Mouse (Mus musculus): ENCODE data around the gene Cdhr4. TPM values are rescaled to one million over a fixed set of nuclear protein-coding genes. Genes with fewer than 3 reads are reported as not detected.
"Not testable (repeated sequence)": the region's sequence is repeated elsewhere in the genome, so short reads cannot be mapped to it uniquely, and the experiment has no call there.

Gene Cdhr4
- polyA plus RNA-seq, 1 experiment from 2014 or later = 1.5 TPM

GRCm38 (mm10) chr9:107994464-107994863 is 2.2 kb downstream of the Cdhr4 start:
- Histone ChIP-seq H3K9ac (replicated peaks) (no peak overlapping the region), H3K27ac (replicated peaks) (no peak overlapping the region), H3K4me3 (replicated peaks) (no peak overlapping the region), H3K9me3 (replicated peaks) (no peaks in the 10 kb centered on the region), H3K4me1 (no peaks in the 10 kb centered on the region), H3K4me2 (no peak overlapping the region), H3K27me3 (replicated peaks) (no peaks in the 10 kb centered on the region), H3K36me3 (no peaks in the 10 kb centered on the region)
- 76% methylated on average over 2 of the region's 2 CpGs for WGBS
- ATAC-seq (ENCODE audit: low FRiP score) = no peak

- no peak for ATAC-seq (ENCODE audit: low FRiP score)
- Histone ChIP-seq H3K4me3 (replicated peaks) (no peak overlapping the region), H3K27ac (replicated peaks) (no peak overlapping the region), H3K9me3 (replicated peaks) (no peaks in the 10 kb centered on the region), H3K27me3 (replicated peaks) (no peaks in the 10 kb centered on the region), H3K4me1 (no peaks in the 10 kb centered on the region), H3K9ac (replicated peaks) (no peak overlapping the region), H3K36me3 (no peaks in the 10 kb centered on the region), H3K4me2 (no peak overlapping the region)
- WGBS = 92% methylated on average over 21 of the region's 21 CpGs
Observed at GRCm38 (mm10) chr9:107995513-107995912, 3.2 kb downstream of the Cdhr4 start.

- 95% methylated on average over 5 of the region's 5 CpGs for WGBS
- H3K4me1 ChIP-seq = no peaks in the 10 kb centered on the region
- no peak for ATAC-seq (ENCODE audit: low FRiP score)
Observed at GRCm38 (mm10) chr9:107996049-107996448, 3.8 kb downstream of the Cdhr4 start, which contains the start of gene Gm20662. TSS of gene Gm20662 (plus strand) at chr9:107996349.

DNA sequence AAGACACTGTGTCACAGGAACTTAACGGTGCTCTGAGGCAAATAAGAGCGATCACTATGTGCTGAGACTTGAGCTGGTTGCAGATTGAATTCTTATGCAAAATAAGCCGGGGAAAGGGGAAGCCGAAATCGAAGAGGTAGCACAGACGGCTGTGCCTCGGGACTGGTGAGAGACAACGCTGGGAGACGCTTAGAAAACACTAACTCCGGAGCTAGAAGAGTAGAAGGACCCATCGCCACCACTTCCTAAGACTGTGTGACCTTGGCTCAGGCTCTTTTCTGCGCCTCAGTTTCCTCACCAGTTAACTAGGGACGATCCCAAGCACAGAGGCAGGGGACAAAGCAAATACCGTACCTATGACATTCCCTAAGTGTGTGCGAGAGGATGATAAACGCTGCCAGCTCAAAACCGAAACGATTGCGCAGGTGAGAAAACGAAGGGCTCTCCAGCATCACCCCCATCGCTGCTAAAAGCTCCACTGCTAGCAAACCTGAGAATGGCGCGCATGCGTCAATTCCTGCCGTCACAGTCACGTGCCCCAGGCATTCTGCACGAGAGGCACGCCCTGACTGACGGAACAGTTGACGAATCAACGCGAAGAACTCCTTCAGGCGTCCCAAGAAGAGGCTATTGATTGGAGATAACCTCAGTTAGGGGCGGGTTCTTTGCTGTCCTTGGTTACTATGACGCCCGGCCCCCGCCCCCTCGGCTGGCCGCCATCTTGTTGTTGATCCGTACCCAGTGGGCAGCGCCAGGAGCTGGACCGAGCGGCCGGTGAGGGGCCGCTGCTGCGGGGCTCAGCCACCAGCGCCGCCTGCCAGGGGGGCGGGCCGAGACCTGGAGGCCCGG is 9.8 kb downstream of the Cdhr4 start, which contains the start of gene Ip6k1:
Ip6k1 (plus strand) TSS at position 580 of the 849 bp plus-strand sequence.
- peak; percentile 99 for ATAC-seq (ENCODE audit: low FRiP score)
- WGBS = under 1% methylated on average over 51 of the region's 51 CpGs

More at GRCm38 (mm10) chr9:107996049-107996448, 3.8 kb downstream of the Cdhr4 start, which contains the start of gene Gm20662:
- H3K4me2 ChIP-seq = no peak within 1 kb of the TSS
- H3K27ac ChIP-seq (replicated peaks) = no peak within 1 kb of the TSS
- H3K4me3 ChIP-seq (replicated peaks) = no peak within 1 kb of the TSS
- H3K9me3 ChIP-seq (replicated peaks) = no peaks in the 10 kb centered on the region
- no peak within 1 kb of the TSS for H3K9ac ChIP-seq (replicated peaks)
- no peaks in the 10 kb centered on the region for H3K27me3 ChIP-seq (replicated peaks)
- H3K36me3 ChIP-seq = no peaks in the 10 kb centered on the region

DNA sequence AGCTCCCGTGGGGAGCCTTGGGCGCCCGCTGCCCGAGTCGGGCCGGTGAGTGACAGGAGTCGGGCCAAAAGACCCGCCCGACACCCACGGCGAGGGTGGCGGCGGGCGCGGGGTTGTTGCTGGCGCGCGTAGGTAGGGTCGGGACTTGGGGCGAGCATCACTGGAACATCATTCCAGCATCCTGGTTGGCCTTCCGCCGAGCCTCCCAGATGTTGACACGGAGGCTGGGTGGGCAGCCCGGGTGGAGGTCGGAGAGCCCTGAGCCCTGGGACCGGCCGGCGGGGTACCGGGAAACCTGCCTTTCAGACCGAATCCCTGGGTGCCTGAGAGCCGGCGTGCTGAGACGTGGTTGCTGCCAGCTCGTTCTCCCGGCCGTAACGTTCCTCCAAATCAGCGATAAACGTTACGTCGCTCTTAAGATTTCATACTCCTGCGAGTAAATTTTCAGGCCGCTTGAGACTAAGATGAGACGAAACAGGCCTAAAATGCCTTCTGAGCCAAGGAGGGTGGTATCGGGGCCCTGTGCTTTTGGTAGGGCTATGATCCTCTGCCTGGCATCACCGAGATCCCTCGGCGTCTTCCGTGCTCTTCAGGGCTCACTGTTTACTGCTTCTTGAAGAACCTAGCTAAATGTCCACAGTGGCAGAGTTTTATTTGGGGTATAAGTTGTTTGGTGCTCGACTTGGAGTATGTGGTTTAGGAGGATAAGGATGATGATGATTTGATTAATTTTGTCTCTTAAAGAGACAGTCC is 10.7 kb downstream of the Cdhr4 start:
- no peaks in the 10 kb centered on the region for H3K9me3 ChIP-seq (replicated peaks)
- peak; percentile 40 for ATAC-seq (ENCODE audit: low FRiP score)
- peak overlapping the region; percentile 94 for H3K27ac ChIP-seq (replicated peaks)
- H3K27me3 ChIP-seq (replicated peaks) = no peaks in the 10 kb centered on the region
- H3K9ac ChIP-seq (replicated peaks) = peak overlapping the region; percentile 92
- H3K4me3 ChIP-seq (replicated peaks) = peak overlapping the region; percentile 69
- under 1% methylated on average over 50 of the region's 50 CpGs for WGBS
- H3K4me2 ChIP-seq = peak overlapping the region; percentile 81
- H3K4me1 ChIP-seq = peaks cover 30% of the 10 kb centered on the region
- no peaks in the 10 kb centered on the region; the same call in 1 of the 2 replicates for H3K36me3 ChIP-seq

More for the DNA sequence above, 9.8 kb downstream of the Cdhr4 start, which contains the start of gene Ip6k1:
- peak within 1 kb of the TSS; percentile 69 for H3K4me3 ChIP-seq (replicated peaks)
- no peaks in the 10 kb centered on the region for H3K27me3 ChIP-seq (replicated peaks)
- no peaks in the 10 kb centered on the region for H3K9me3 ChIP-seq (replicated peaks)
- H3K9ac ChIP-seq (replicated peaks) = peak within 1 kb of the TSS; percentile 92
- H3K27ac ChIP-seq (replicated peaks) = peak within 1 kb of the TSS; percentile 94
- H3K4me2 ChIP-seq = peak within 1 kb of the TSS; percentile 81
- H3K36me3 ChIP-seq = no peaks in the 10 kb centered on the region; the same call in 1 of the 2 replicates
- peaks cover 29% of the 10 kb centered on the region for H3K4me1 ChIP-seq

GRCm38 (mm10) chr9:108003531-108003890 is 11.2 kb downstream of the Cdhr4 start:
- no peak for ATAC-seq (ENCODE audit: low FRiP score)
- Histone ChIP-seq H3K4me2 (peak overlapping the region; percentile 81), H3K36me3 (no peaks in the 10 kb centered on the region; the same call in 1 of the 2 replicates), H3K9me3 (replicated peaks) (no peaks in the 10 kb centered on the region), H3K27ac (replicated peaks) (peak overlapping the region; percentile 94), H3K27me3 (replicated peaks) (no peaks in the 10 kb centered on the region), H3K4me3 (replicated peaks) (peak overlapping the region; percentile 69), H3K9ac (replicated peaks) (peak overlapping the region; percentile 92), H3K4me1 (peaks cover 35% of the 10 kb centered on the region)
- WGBS = 9% methylated on average over 8 of the region's 8 CpGs

DNA sequence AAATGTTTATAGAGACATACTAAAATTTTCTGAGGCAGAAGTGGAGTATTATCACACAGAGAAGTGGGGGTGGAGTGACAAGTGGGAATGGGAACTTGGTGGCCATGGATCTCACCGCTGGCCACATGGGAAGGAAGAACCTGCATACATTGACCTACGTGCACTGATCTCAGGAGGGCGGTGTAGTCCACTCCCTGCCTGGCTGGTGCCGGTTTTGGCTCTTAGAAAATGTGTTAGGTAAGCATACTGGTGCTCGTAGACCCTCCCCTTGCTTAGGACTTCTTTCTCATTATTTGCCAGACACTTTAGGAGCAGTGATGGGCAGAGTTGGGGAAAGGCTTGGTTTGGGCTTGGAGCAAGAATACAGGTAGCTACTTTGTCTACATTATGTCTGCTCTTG is 15.7 kb downstream of the Cdhr4 start:
- H3K4me2 ChIP-seq = no peak overlapping the region
- no peaks in the 10 kb centered on the region for H3K27me3 ChIP-seq (replicated peaks)
- no peak overlapping the region for H3K27ac ChIP-seq (replicated peaks)
- no peak overlapping the region for H3K4me3 ChIP-seq (replicated peaks)
- 88% methylated on average over 5 of the region's 5 CpGs for WGBS
- H3K9me3 ChIP-seq (replicated peaks) = no peaks in the 10 kb centered on the region
- H3K36me3 ChIP-seq = no peaks in the 10 kb centered on the region; the same call in 1 of the 2 replicates
- peaks cover 32% of the 10 kb centered on the region for H3K4me1 ChIP-seq
- no peak for ATAC-seq (ENCODE audit: low FRiP score)
- H3K9ac ChIP-seq (replicated peaks) = no peak overlapping the region

- H3K4me2 ChIP-seq = no peak overlapping the region
- H3K9me3 ChIP-seq (replicated peaks) = no peaks in the 10 kb centered on the region
- no peak for ATAC-seq (ENCODE audit: low FRiP score)
- H3K9ac ChIP-seq (replicated peaks) = no peak overlapping the region
- H3K27ac ChIP-seq (replicated peaks) = no peak overlapping the region
- H3K4me3 ChIP-seq (replicated peaks) = no peak overlapping the region
- no peaks in the 10 kb centered on the region for H3K27me3 ChIP-seq (replicated peaks)
- H3K4me1 ChIP-seq = peaks cover 12% of the 10 kb centered on the region
- no peaks in the 10 kb centered on the region for H3K36me3 ChIP-seq
Observed at GRCm38 (mm10) chr9:108010385-108010784, 18.1 kb downstream of the Cdhr4 start.

DNA sequence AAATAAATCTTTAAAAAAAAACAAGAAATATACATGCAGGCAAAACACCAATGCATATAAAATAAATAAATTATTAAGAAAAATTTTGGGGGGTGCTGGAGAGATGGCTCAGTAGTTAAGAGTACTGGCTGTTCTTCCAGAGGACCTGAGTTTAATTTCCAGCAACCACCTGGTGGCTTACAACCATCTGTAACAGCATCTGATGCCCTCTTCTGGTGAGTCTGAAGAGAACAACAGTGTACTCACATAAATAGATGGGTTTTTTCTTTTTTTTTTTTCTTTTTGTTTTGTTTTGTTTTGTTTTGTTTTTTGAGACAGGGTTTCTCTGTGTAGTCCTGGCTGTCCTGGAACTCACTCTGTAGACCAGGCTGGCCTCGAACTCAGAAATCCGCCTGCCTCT is 21.3 kb downstream of the Cdhr4 start:
- not testable (repeated sequence) for H3K9me3 ChIP-seq (replicated peaks); H3K4me2 ChIP-seq; ATAC-seq (ENCODE audit: low FRiP score); H3K4me3 ChIP-seq (replicated peaks); H3K9ac ChIP-seq (replicated peaks); H3K27me3 ChIP-seq (replicated peaks); H3K4me1 ChIP-seq; H3K27ac ChIP-seq (replicated peaks); H3K36me3 ChIP-seq
- 98% methylated on average over 2 of the region's 2 CpGs for WGBS

DNA sequence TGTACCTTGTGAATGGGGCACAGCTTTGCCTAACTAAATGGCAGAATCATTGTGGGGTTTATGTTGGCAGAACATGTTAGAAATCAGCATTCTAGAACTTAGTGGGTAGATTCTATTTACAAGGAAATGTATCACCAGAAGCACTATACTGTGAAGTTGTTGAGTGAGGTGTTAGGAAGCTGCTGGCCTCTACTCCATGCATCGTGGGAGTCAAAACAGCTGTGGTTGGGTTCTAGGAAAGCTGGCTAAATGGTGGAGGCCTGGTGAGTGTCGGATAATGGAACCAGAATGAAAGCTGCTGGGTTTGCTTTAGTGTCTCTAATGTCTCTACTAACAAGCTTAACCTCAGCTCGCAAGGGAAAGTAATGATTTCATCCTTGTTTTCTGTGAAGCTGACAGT is 24.8 kb downstream of the Cdhr4 start:
- no peaks in the 10 kb centered on the region for H3K27me3 ChIP-seq (replicated peaks)
- no peaks in the 10 kb centered on the region for H3K9me3 ChIP-seq (replicated peaks)
- no peak overlapping the region for H3K4me3 ChIP-seq (replicated peaks)
- H3K27ac ChIP-seq (replicated peaks) = no peak overlapping the region
- 72% methylated on average over 3 of the region's 3 CpGs for WGBS
- 0 out of 2 replicates have a peak, but pooled peaks cover 4% of the 10 kb centered on the region for H3K36me3 ChIP-seq
- peaks cover 3% of the 10 kb centered on the region; the same call in 1 of the 2 replicates for H3K4me1 ChIP-seq
- ATAC-seq (ENCODE audit: low FRiP score) = no peak
- no peak overlapping the region for H3K9ac ChIP-seq (replicated peaks)
- H3K4me2 ChIP-seq = no peak overlapping the region

DNA sequence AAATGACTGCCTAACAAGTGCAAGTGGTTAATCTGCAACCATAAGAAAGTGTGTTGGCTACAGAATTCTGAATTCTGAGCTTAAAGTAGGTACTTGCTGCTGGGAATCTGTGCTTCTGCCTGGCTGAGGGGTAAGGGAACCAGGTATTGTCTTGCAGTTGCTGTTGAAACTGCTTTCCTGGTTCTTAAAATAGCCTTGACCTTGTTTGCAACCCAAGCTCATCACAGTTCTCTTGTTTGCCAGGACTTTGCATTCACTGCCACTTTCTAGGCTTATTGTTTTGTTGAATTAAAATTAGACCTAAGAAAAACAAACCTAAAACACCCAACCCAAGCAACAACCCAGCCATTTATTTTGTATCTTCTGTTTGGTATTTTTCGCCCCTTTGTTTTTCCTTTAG is 28.4 kb downstream of the Cdhr4 start:
- Histone ChIP-seq H3K9ac (replicated peaks) (no peak overlapping the region), H3K4me2 (no peak overlapping the region), H3K36me3 (peaks cover 24% of the 10 kb centered on the region), H3K27ac (replicated peaks) (no peak overlapping the region), H3K27me3 (replicated peaks) (no peaks in the 10 kb centered on the region), H3K9me3 (replicated peaks) (no peaks in the 10 kb centered on the region), H3K4me3 (replicated peaks) (no peak overlapping the region), H3K4me1 (peaks cover 3% of the 10 kb centered on the region; the same call in 1 of the 2 replicates)
- no peak for ATAC-seq (ENCODE audit: low FRiP score)
- WGBS = 98% methylated on average over 1 of the region's 1 CpGs

Measured in neural tube, embryonic 15.5 days (tissue).